Mouse (Mus musculus) cerebellum, postnatal 36 days (tissue): ENCODE measurements at regions not wholly inside any gene's neighbourhood (a gene's known extent, or its start where the extent isn't known, plus 50 kb on each side); places are given as distances from the start of the nearest gene placed in this dataset.

ENCODE experiments used
- DNase-seq, 2 experiments: peaks; one replicate each; pipeline ENCODE4 v3.0.0; 2021 to 2022; ENCODE audit warnings: mixed read lengths in 2 of 2

DNA sequence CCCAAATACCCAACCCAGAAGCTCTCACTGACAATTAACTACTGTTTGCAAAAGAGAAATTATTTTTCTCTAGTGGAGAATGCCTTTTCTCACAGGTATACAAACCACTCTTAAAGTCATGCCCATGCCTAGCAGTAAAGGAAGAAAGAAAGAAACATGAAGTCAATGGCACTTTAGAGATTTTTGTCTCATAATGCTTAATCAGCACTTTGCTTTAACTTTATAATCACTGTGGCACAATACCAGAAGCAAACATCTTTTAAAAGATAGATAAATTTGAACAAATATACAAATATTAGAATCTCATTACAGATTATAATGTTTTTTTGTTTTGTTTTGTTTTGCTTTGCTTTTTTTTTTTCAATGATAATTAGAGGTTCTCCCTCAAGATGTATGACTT lies 270.6 kb upstream of the 1700009N14Rik start:
- DNase-seq, result no peak

DNA sequence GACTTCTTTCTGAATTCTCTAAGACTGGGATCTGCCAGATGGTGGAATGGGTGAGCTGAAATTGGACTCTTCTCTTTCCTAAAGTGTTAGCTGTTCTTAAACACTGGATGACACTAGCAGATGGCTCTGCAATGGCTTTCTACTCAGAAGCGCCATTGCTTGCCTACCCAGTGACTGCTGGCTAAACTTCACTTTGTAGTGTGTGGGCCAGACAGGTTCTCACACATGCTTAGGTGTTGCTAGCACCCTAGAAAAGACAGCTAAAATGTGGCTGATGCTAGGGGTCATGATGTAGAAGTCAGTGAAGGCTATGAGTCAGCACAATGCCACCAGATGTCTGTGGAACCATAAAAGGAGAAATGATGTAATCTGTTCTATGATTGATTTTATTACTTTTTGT lies 264.4 kb upstream of the 1700009N14Rik start:
- no peak for DNase-seq

DNA sequence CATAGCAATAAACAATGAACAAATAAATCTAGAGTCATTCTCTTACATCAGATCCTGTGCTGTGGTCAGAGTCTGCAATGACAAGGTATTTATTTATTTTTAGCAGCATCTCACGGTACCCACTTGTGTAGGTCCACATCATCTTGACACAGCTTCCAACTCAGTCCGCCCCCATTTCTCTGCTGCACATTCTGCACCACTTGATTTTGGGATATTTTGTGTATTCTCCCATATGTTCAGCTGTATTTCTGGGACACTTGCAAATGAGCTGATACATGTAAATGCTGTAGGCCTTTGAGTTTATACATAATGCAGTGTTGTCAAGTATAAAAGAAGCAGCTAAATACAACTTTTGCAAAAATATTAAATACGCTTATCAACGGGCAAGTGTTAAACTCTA lies 250.9 kb upstream of the 1700009N14Rik start:
- no peak for DNase-seq

DNA sequence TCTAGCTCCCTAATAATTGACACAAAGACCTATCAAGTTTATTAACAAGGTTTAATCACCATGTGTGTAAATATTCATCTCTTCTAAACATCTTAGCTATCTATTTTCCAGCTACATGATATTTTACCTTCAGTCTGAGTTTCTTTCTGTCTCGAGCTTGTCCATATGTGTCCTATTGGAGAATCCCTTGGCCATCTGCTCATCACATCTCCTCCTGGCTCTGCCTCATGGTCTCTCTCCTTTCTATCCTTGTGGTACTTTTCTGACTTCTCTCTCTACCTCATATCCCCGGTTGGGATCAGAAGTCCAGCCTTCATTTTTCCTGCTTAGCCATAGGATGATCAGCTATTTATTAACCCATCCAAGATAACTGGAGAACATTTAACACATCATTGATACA lies 239.5 kb upstream of the 1700009N14Rik start:
- DNase-seq, result peak; percentile 2 to 3
